In genomic region chr11:121064197-121064596, GRCm38 (mm10) we compare ENCODE assay signal across 14 mouse cellular contexts. TPM values are rescaled to one million over a fixed set of nuclear protein-coding genes. Genes with fewer than 3 reads are reported as not detected.
DNase-seq lines count a peak whose midpoint lies in the region; ATAC-seq and TF ChIP-seq lines count a peak whose summit lies in the region.
"Had no signal": no experiment of that assay in that cellular context is flagged by ENCODE, and none has a peak within 500 bp of the region (broad histone marks: within the 10 kb centered on the region; RNA-seq: fewer than 3 reads in every experiment).

No protein-coding gene starts in this region.

- no peaks in the 10 kb centered on the region for H3K4me1 ChIP-seq in midbrain, postnatal 0 days (ENCODE audit: insufficient read depth, low read length)
- no peaks in the 10 kb centered on the region for H3K4me1 ChIP-seq in midbrain, embryonic 11.5 days (ENCODE audit: control insufficient read depth, insufficient read depth, low read length)
- H3K4me1 ChIP-seq in stomach, postnatal 0 days (replicated peaks; ENCODE audit: control insufficient read depth, insufficient read depth) = no peaks in the 10 kb centered on the region; the same call in 1 of the 2 replicates
- no peaks in the 10 kb centered on the region for H3K4me1 ChIP-seq in forebrain, postnatal 0 days (ENCODE audit: insufficient read depth)
- H3K4me1 ChIP-seq: liver, embryonic 13.5 days had no signal

- TF ChIP-seq EP300 in stomach, postnatal 0 days (optimal IDR thresholded peaks at IDR 0.05) = no peak

- no peak overlapping the region for H3K9ac ChIP-seq in midbrain, postnatal 0 days (replicated peaks; ENCODE audit: low read length, poor library complexity, severe bottlenecking)
- H3K9ac ChIP-seq in midbrain, embryonic 11.5 days (ENCODE audit: low read length) = no peak overlapping the region
- H3K9ac ChIP-seq in stomach, postnatal 0 days (ENCODE audit: low read length) = no peak overlapping the region
- no peak overlapping the region for H3K9ac ChIP-seq in forebrain, postnatal 0 days
- H3K9ac ChIP-seq: liver, embryonic 13.5 days had no signal

- no peaks in the 10 kb centered on the region for H3K36me3 ChIP-seq in midbrain, postnatal 0 days (ENCODE audit: insufficient read depth, low read length)
- no peaks in the 10 kb centered on the region for H3K36me3 ChIP-seq in midbrain, embryonic 11.5 days (ENCODE audit: control insufficient read depth, insufficient read depth, low read length)
- H3K36me3 ChIP-seq in stomach, postnatal 0 days (ENCODE audit: control insufficient read depth, insufficient read depth, low read length) = no peaks in the 10 kb centered on the region
- no peaks in the 10 kb centered on the region for H3K36me3 ChIP-seq in forebrain, postnatal 0 days (ENCODE audit: insufficient read depth)
- H3K36me3 ChIP-seq: liver, embryonic 13.5 days had no signal

- H3K27me3 ChIP-seq in midbrain, postnatal 0 days (ENCODE audit: insufficient read depth, low read length) = no peaks in the 10 kb centered on the region
- no peaks in the 10 kb centered on the region for H3K27me3 ChIP-seq in midbrain, embryonic 11.5 days (ENCODE audit: control insufficient read depth, insufficient read depth, low read length)
- no peaks in the 10 kb centered on the region for H3K27me3 ChIP-seq in stomach, postnatal 0 days (ENCODE audit: control insufficient read depth, insufficient read depth, low read length)
- H3K27me3 ChIP-seq in forebrain, postnatal 0 days (ENCODE audit: insufficient read depth, low read length) = no peaks in the 10 kb centered on the region
- H3K27me3 ChIP-seq: liver, embryonic 13.5 days had no signal

- H3K4me2 ChIP-seq in midbrain, postnatal 0 days (ENCODE audit: low read depth, low read length, poor library complexity, severe bottlenecking) = no peak overlapping the region
- H3K4me2 ChIP-seq in midbrain, embryonic 11.5 days = no peak overlapping the region
- H3K4me2 ChIP-seq in stomach, postnatal 0 days (replicated peaks; ENCODE audit: low read depth) = no peak overlapping the region
- H3K4me2 ChIP-seq in forebrain, postnatal 0 days (ENCODE audit: low read depth) = no peak overlapping the region
- H3K4me2 ChIP-seq: liver, embryonic 13.5 days had no signal

- TF ChIP-seq CTCF in midbrain, postnatal 0 days (IDR thresholded peaks at IDR 0.05) = peak; percentile 45
- peak; percentile 61 for TF ChIP-seq CTCF in stomach, postnatal 0 days (IDR thresholded peaks at IDR 0.05; ENCODE audit: low read depth)
- no peak for TF ChIP-seq CTCF in forebrain, postnatal 0 days (IDR thresholded peaks at IDR 0.05; ENCODE audit: low read depth)

- H3K27ac ChIP-seq in midbrain, postnatal 0 days (ENCODE audit: low read depth, low read length) = no peak overlapping the region
- H3K27ac ChIP-seq in midbrain, embryonic 11.5 days (ENCODE audit: low read depth, low read length) = no peak overlapping the region
- no peak overlapping the region for H3K27ac ChIP-seq in stomach, postnatal 0 days (replicated peaks)
- no peak overlapping the region for H3K27ac ChIP-seq in forebrain, postnatal 0 days (ENCODE audit: low read depth, low read length)
- H3K27ac ChIP-seq: liver, embryonic 13.5 days had no signal

- peak; percentile 56 for DNase-seq in kidney, adult 9 months
- DNase-seq in kidney, adult 8-10 months = no peak
- DNase-seq in midbrain, postnatal 0 days (ENCODE audit: low spot score) = no peak
- DNase-seq in midbrain, embryonic 11.5 days (ENCODE audit: low spot score, missing footprints) = no peak
- peak; percentile 18 to 43 for DNase-seq in adrenal gland, postnatal 36 days
- no peak for DNase-seq in stomach, postnatal 0 days (ENCODE audit: low spot score)
- no peak for DNase-seq in left cerebral cortex, postnatal 36 days (ENCODE audit: low spot score in 2 of 2)
- DNase-seq in forebrain, postnatal 0 days = no peak
- DNase-seq: gastrocnemius, postnatal 14 days; heart, postnatal 36 days; liver, embryonic 13.5 days; thymus, adult 2 months had no signal

- H3K4me3 ChIP-seq in midbrain, postnatal 0 days (ENCODE audit: low read depth, low read length) = no peak overlapping the region
- no peak overlapping the region for H3K4me3 ChIP-seq in midbrain, embryonic 11.5 days (ENCODE audit: low read depth, low read length)
- no peak overlapping the region for H3K4me3 ChIP-seq in stomach, postnatal 0 days (ENCODE audit: low read depth, low read length)
- H3K4me3 ChIP-seq in forebrain, postnatal 0 days (ENCODE audit: low read depth, low read length) = no peak overlapping the region
- H3K4me3 ChIP-seq: liver, embryonic 13.5 days had no signal

- 84% methylated on average over 3 of the region's 3 CpGs for WGBS in midbrain, postnatal 0 days
- WGBS in midbrain, embryonic 11.5 days = 88% methylated on average over 3 of the region's 3 CpGs
- WGBS in stomach, postnatal 0 days = 60% methylated on average over 3 of the region's 3 CpGs
- 82% methylated on average over 3 of the region's 3 CpGs for WGBS in forebrain, postnatal 0 days

- no peak for ATAC-seq in midbrain, postnatal 0 days (ENCODE audit: low FRiP score)
- ATAC-seq in midbrain, embryonic 11.5 days (ENCODE audit: low FRiP score) = no peak
- ATAC-seq in stomach, postnatal 0 days (ENCODE audit: low FRiP score, low TSS enrichment) = no peak
- ATAC-seq in forebrain, postnatal 0 days = no peak
- ATAC-seq: midbrain, embryonic 16.5 days had no signal

- no peaks in the 10 kb centered on the region for H3K9me3 ChIP-seq in midbrain, postnatal 0 days (ENCODE audit: low read length)
- H3K9me3 ChIP-seq in midbrain, embryonic 11.5 days (ENCODE audit: control insufficient read depth, low read length) = no peaks in the 10 kb centered on the region
- H3K9me3 ChIP-seq in stomach, postnatal 0 days (ENCODE audit: control insufficient read depth, low read length) = no peaks in the 10 kb centered on the region
- H3K9me3 ChIP-seq in forebrain, postnatal 0 days (ENCODE audit: low read length) = no peaks in the 10 kb centered on the region
- H3K9me3 ChIP-seq: liver, embryonic 13.5 days had no signal

- intact Hi-C loops in left cerebral cortex, postnatal 36 days (cut with DNase I) = loop anchor here (5.0 kb wide), 1 partner anchor 58 kb away; no protein-coding TSS in a partner anchor

RNA-seq across cellular contexts. Expression of gene Sectm1b, which starts 0.8 kb away (rescaled TPM):
- total RNA-seq in midbrain, postnatal 0 days (2014; rRNA removed) = not detected in 2 replicates
- polyA plus RNA-seq in midbrain, postnatal 0 days (2015; fragmentation: Nextera tagmentation; extraction: Ambion mirVana) = not detected in 2 replicates
- not detected in 2 replicates for polyA plus RNA-seq in midbrain, embryonic 11.5 days (2014; fragmentation: Nextera tagmentation; extraction: Ambion mirVana)
- total RNA-seq in adrenal gland, postnatal 36 days (2021) = not detected
- polyA plus RNA-seq in stomach, postnatal 0 days (2015; fragmentation: Nextera tagmentation; extraction: Ambion mirVana) = 113 and 133 TPM in 2 replicates
- not detected for total RNA-seq in left cerebral cortex, postnatal 36 days (2021)
- total RNA-seq in forebrain, postnatal 0 days (2014; rRNA removed) = not detected in 2 replicates
- not detected in 2 replicates for polyA plus RNA-seq in forebrain, postnatal 0 days (2015; fragmentation: Nextera tagmentation; extraction: Ambion mirVana)
- total RNA-seq: gastrocnemius, postnatal 14 days; heart, postnatal 36 days; layer of hippocampus, postnatal 14 days had no signal
- polyA plus RNA-seq: midbrain, embryonic 16.5 days had no signal

RNA-seq across cellular contexts. Expression of gene Sectm1a, which starts 16.8 kb away (rescaled TPM):
- not detected in 2 replicates for total RNA-seq in midbrain, postnatal 0 days (2014; rRNA removed)
- not detected in 2 replicates for polyA plus RNA-seq in midbrain, postnatal 0 days (2015; fragmentation: Nextera tagmentation; extraction: Ambion mirVana)
- polyA plus RNA-seq in midbrain, embryonic 11.5 days (2014; fragmentation: Nextera tagmentation; extraction: Ambion mirVana) = not detected in 2 replicates
- not detected for total RNA-seq in adrenal gland, postnatal 36 days (2021)
- 11.8 and 13.2 TPM in 2 replicates for polyA plus RNA-seq in stomach, postnatal 0 days (2015; fragmentation: Nextera tagmentation; extraction: Ambion mirVana)
- not detected for total RNA-seq in left cerebral cortex, postnatal 36 days (2021)
- total RNA-seq in forebrain, postnatal 0 days (2014; rRNA removed) = not detected in 2 replicates
- not detected in 2 replicates for polyA plus RNA-seq in forebrain, postnatal 0 days (2015; fragmentation: Nextera tagmentation; extraction: Ambion mirVana)
- total RNA-seq: gastrocnemius, postnatal 14 days; heart, postnatal 36 days; layer of hippocampus, postnatal 14 days had no signal
- polyA plus RNA-seq: midbrain, embryonic 16.5 days had no signal

RNA-seq across cellular contexts. Expression of gene Cd7, which starts 25.0 kb away (rescaled TPM):
- total RNA-seq in midbrain, postnatal 0 days (2014; rRNA removed) = not detected in 2 replicates
- polyA plus RNA-seq in midbrain, postnatal 0 days (2015; fragmentation: Nextera tagmentation; extraction: Ambion mirVana) = not detected in 2 replicates
- polyA plus RNA-seq in midbrain, embryonic 11.5 days (2014; fragmentation: Nextera tagmentation; extraction: Ambion mirVana) = not detected in 2 replicates
- total RNA-seq in adrenal gland, postnatal 36 days (2021) = under 1 TPM; 0.30 to 0.53 TPM
- 0.31 and 0.51 TPM in 2 replicates for polyA plus RNA-seq in stomach, postnatal 0 days (2015; fragmentation: Nextera tagmentation; extraction: Ambion mirVana)
- total RNA-seq in left cerebral cortex, postnatal 36 days (2021) = 1 to 10 TPM; 2.1 TPM
- total RNA-seq in forebrain, postnatal 0 days (2014; rRNA removed) = not detected in 2 replicates
- not detected in 2 replicates for polyA plus RNA-seq in forebrain, postnatal 0 days (2015; fragmentation: Nextera tagmentation; extraction: Ambion mirVana)
- total RNA-seq: gastrocnemius, postnatal 14 days; layer of hippocampus, postnatal 14 days had no signal
- polyA plus RNA-seq: midbrain, embryonic 16.5 days had no signal

RNA-seq across cellular contexts. Expression of gene Tex19.2, which starts 54.3 kb away (rescaled TPM):
- total RNA-seq in midbrain, postnatal 0 days (2014; rRNA removed) = not detected in 2 replicates
- polyA plus RNA-seq in midbrain, postnatal 0 days (2015; fragmentation: Nextera tagmentation; extraction: Ambion mirVana) = not detected in 2 replicates
- not detected in 2 replicates for polyA plus RNA-seq in midbrain, embryonic 11.5 days (2014; fragmentation: Nextera tagmentation; extraction: Ambion mirVana)
- total RNA-seq in adrenal gland, postnatal 36 days (2021) = not detected
- 0.25 and 0.29 TPM in 2 replicates for polyA plus RNA-seq in stomach, postnatal 0 days (2015; fragmentation: Nextera tagmentation; extraction: Ambion mirVana)
- total RNA-seq in left cerebral cortex, postnatal 36 days (2021) = not detected
- not detected in 2 replicates for total RNA-seq in forebrain, postnatal 0 days (2014; rRNA removed)
- not detected in 2 replicates for polyA plus RNA-seq in forebrain, postnatal 0 days (2015; fragmentation: Nextera tagmentation; extraction: Ambion mirVana)
- total RNA-seq: gastrocnemius, postnatal 14 days; heart, postnatal 36 days; layer of hippocampus, postnatal 14 days had no signal
- polyA plus RNA-seq: midbrain, embryonic 16.5 days had no signal

Comparison
In these comparisons a context has a peak if more than half of its experiments do, and no peak if none do; other contexts are left out.
1. DNase-seq: peak in kidney, adult 9 months (single experiment) and adrenal gland, postnatal 36 days (2 of 2); none in kidney, adult 8-10 months (0 of 2), midbrain, postnatal 0 days (single experiment), midbrain, embryonic 11.5 days (single experiment), stomach, postnatal 0 days (single experiment), left cerebral cortex, postnatal 36 days (0 of 2) and forebrain, postnatal 0 days (single experiment).